Mouse (Mus musculus) megakaryocyte, embryonic 14.5 days (primary cell): ENCODE measurements around the gene Tgfb1i1.

Experiments
- FLI1 ChIP-seq: IDR thresholded peaks from 2 replicates; pipeline ENCODE4 v1.6.1; 2012; ENCODE audit warnings: low read length, inconsistent platforms, mixed read lengths
- GATA1 ChIP-seq: IDR thresholded peaks from 3 replicates; pipeline ENCODE4 v1.6.1; 2012; ENCODE audit warnings: mixed read lengths, low read length, inconsistent platforms, borderline replicate concordance

DNA sequence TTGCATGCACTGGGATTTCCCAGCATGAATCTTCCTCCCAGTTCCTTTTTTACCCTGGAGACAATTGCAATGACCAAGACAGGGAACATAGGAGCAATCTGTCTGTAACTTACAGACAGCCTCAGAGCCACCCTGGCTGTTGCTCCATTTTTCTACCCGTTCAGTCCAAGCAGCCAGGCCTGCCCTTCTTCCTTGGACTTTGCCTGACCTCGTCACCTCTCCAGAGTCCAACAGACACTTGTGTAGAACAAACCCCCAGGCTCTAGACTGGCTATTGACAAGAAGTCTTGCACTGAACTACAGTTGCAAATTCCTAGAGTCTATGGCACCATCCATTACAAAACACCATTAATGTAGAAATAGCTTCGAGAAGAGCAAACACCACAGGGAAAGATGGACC is 36.8 kb upstream of the Tgfb1i1 start:
- TF ChIP-seq FLI1 (no peak), GATA1 (no peak)
